Mouse (Mus musculus) midbrain, embryonic 14.5 days (tissue): ENCODE measurements around the gene Tmem156. TPM values are rescaled to one million over a fixed set of nuclear protein-coding genes. Genes with fewer than 3 reads are reported as not detected.

Experiments used
- ATAC-seq: fragments of 200-750 bp; cut with Nextera tagmentation; 2 replicates; pipeline ENCODE4 v1.8.0; 2017; ENCODE audit warnings: moderate number of reproducible peaks, moderate library complexity; ENCODE audit not compliant: low FRiP score, low TSS enrichment
- DNase-seq: peaks from one replicate; pipeline ENCODE4 v3.0.0-alpha.2; 2015
- H3K27ac ChIP-seq: fragments of 300-500 bp; sonication (generic); replicated peaks from 2 replicates; pipeline ENCODE4 v1.5.1; 2014; ENCODE audit warnings: mild to moderate bottlenecking, low read depth, low read length, moderate library complexity
- H3K27me3 ChIP-seq: fragments of 300-500 bp; sonication (generic); 2 replicates; pipeline ENCODE4 v1.6.1; 2014; ENCODE audit warnings: low read length, control low read depth, mixed read lengths; ENCODE audit not compliant: control insufficient read depth, insufficient read depth
- H3K36me3 ChIP-seq: fragments of 300-500 bp; sonication (generic); 2 replicates; pipeline ENCODE4 v1.6.1; 2014; ENCODE audit warnings: low read length, control low read depth; ENCODE audit not compliant: control insufficient read depth, insufficient read depth
- H3K4me1 ChIP-seq: fragments of 300-500 bp; sonication (generic); 2 replicates; pipeline ENCODE4 v1.6.1; 2014; ENCODE audit warnings: mild to moderate bottlenecking, antibody characterized with exemption, low read length, control low read depth; ENCODE audit not compliant: control insufficient read depth, insufficient read depth
- H3K4me2 ChIP-seq: fragments of 300-500 bp; sonication (generic); 2 replicates; pipeline ENCODE4 v1.6.1; 2014; ENCODE audit warnings: mild to moderate bottlenecking, low read length, moderate library complexity
- H3K4me3 ChIP-seq: fragments of 300-500 bp; sonication (generic); replicated peaks from 2 replicates; pipeline ENCODE4 v1.5.1; 2014; ENCODE audit warnings: low read depth, low read length
- H3K9ac ChIP-seq: fragments of 300-500 bp; sonication (generic); replicated peaks from 2 replicates; pipeline ENCODE4 v1.6.1; 2014; ENCODE audit warnings: mild to moderate bottlenecking, low read length, moderate library complexity
- H3K9me3 ChIP-seq: fragments of 300-500 bp; sonication (generic); 2 replicates; pipeline ENCODE4 v1.6.1; 2016; ENCODE audit warnings: low read length, control low read depth, mixed read lengths; ENCODE audit not compliant: control insufficient read depth
- WGBS: fragments of 180-500 bp; shearing (Covaris S2); extraction: QIAGEN DNeasy Blood & Tissue Kit; methylation state at CpG from one replicate; pipeline ENCODE4 v1.1.7; 2014; 5-methylcytosine and 5-hydroxymethylcytosine counted together
- polyA plus RNA-seq: library from polyadenylated mRNA; unstranded; fragments of >200 nt; fragmentation: Nextera tagmentation; extraction: Ambion mirVana; gene quantifications from 2 replicates; pipeline ENCODE4 v1.2.1, GENCODE M21; 2014

The Tmem156 gene
- polyA plus RNA-seq, 1 experiment from 2014 or later: not detected

DNA sequence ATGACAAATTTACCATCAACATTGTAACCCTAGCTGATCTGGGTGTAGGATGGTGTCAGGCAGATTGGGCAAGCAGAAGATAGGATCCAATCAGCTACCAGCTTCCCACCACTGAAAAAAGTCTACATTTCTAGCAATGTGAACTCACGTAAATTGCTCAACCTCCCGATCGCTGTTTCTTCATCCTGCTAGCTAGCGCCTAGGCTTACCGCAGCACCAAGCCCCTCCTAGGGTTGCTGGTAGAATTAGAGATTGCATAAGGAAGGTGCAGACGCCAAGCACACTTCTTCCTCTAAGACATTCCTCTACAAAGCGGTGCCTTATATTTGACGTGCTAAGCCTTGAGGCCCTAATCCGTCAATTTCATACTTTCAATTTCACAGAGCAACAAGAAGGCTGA lies 53.6 kb downstream of the Tmem156 start:
- no peak overlapping the region for H3K27ac ChIP-seq
- ATAC-seq (no peak), DNase-seq (no peak)
- no peaks in the 10 kb centered on the region for H3K4me1 ChIP-seq
- H3K4me2 ChIP-seq: no peak overlapping the region
- H3K36me3 ChIP-seq: no peaks in the 10 kb centered on the region
- WGBS: 79% methylated on average over 9 of the region's 9 CpGs
- no peak overlapping the region for H3K4me3 ChIP-seq
- no peaks in the 10 kb centered on the region for H3K27me3 ChIP-seq
- no peaks in the 10 kb centered on the region for H3K9me3 ChIP-seq
- no peak overlapping the region for H3K9ac ChIP-seq

- no peaks in the 10 kb centered on the region for H3K27me3 ChIP-seq
- H3K4me1 ChIP-seq: no peaks in the 10 kb centered on the region
- no peak overlapping the region for H3K27ac ChIP-seq
- no peaks in the 10 kb centered on the region for H3K36me3 ChIP-seq
- no peak overlapping the region for H3K4me2 ChIP-seq
- 68% methylated on average over 13 of the region's 13 CpGs for WGBS
- peak; percentile 55 for DNase-seq
- H3K9ac ChIP-seq: no peak overlapping the region
- H3K4me3 ChIP-seq: no peak overlapping the region
- H3K9me3 ChIP-seq: no peaks in the 10 kb centered on the region
- peak; percentile 34; the same call in 1 of the 2 replicates for ATAC-seq
Measured at GRCm38 (mm10) chr5:65036597-65036996, 55.3 kb downstream of the Tmem156 start.

DNA sequence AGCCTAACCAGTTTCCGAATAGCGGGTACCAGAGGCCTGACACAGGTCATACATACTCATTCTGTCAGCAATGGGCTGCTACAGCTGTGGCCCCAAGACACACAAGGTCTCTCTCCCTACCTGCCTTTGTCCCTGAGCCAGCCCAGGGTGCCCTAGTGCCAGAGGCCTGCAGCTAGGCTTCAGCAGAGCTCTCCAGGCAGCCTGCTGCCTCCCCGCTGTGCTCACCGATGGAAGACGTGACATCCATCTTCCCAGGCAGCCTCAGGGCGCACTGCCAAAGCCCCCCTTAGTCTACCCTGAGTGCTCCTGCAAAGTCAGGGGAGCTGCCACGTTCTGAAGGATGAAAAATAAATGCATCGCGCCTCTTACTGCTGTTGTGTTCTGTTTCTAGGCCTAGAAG lies 63.9 kb downstream of the Tmem156 start:
- no peaks in the 10 kb centered on the region for H3K27me3 ChIP-seq
- no peak overlapping the region for H3K9ac ChIP-seq
- 36% methylated on average over 9 of the region's 9 CpGs for WGBS
- no peak overlapping the region for H3K4me2 ChIP-seq
- H3K27ac ChIP-seq: peak overlapping the region; percentile 68
- no peaks in the 10 kb centered on the region for H3K9me3 ChIP-seq
- DNase-seq: peak; percentile 55
- ATAC-seq: no peak
- no peaks in the 10 kb centered on the region for H3K4me1 ChIP-seq
- no peaks in the 10 kb centered on the region for H3K36me3 ChIP-seq
- no peak overlapping the region for H3K4me3 ChIP-seq

GRCm38 (mm10) chr5:65026776-65027175 lies 65.2 kb downstream of the Tmem156 start:
- H3K4me1 ChIP-seq: no peaks in the 10 kb centered on the region
- 79% methylated on average over 9 of the region's 9 CpGs for WGBS
- H3K9ac ChIP-seq: no peak overlapping the region
- no peak overlapping the region for H3K27ac ChIP-seq
- no peak overlapping the region for H3K4me3 ChIP-seq
- no peaks in the 10 kb centered on the region for H3K9me3 ChIP-seq
- ATAC-seq (no peak), DNase-seq (no peak)
- H3K4me2 ChIP-seq: no peak overlapping the region
- no peaks in the 10 kb centered on the region for H3K36me3 ChIP-seq
- no peaks in the 10 kb centered on the region for H3K27me3 ChIP-seq

DNA sequence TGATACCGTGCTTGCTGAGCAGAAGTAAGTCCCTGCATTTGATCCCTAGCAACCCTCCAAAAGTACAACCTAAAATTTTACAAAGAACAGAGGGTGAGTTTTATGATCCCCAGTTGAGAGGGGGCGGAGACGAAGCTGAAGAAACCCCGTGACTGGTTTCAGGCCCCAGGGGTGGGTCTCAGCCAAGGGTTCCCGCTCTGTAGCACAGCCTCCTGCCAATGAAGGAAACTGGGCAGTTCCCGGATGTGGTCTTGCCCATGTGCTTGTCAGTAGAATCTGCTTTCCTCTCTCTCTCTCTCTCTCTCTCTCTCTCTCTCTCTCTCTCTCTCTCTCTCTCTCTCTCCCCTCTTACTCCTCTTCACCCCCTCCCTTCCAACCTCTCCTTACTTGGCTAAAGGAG lies 66.0 kb downstream of the Tmem156 start:
- 68% methylated on average over 6 of the region's 6 CpGs for WGBS
- Histone ChIP-seq H3K27ac (no peak overlapping the region), H3K4me1 (no peaks in the 10 kb centered on the region), H3K4me2 (no peak overlapping the region), H3K4me3 (no peak overlapping the region), H3K9me3 (no peaks in the 10 kb centered on the region), H3K36me3 (no peaks in the 10 kb centered on the region), H3K9ac (no peak overlapping the region), H3K27me3 (no peaks in the 10 kb centered on the region)
- DNase-seq (no peak), ATAC-seq (no peak)

DNA sequence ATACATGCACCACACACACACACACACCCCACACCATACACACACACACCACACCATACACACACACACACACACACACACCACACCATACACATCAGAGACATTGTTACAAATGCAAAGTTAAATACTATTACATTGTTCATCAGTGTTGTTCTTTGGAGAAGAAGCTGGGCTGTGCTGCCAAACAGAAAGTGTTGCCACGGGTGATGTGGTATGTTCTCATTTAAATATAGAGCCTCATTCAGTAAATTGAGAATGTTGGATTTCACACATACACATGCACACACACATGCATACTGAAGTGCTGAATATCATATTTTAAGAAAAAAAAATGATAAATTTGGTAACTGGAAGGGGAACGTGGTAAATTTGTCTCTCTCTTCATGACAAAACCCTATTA lies 67.3 kb downstream of the Tmem156 start:
- H3K9me3 ChIP-seq: no peaks in the 10 kb centered on the region
- DNase-seq (no peak), ATAC-seq (no peak)
- H3K4me2 ChIP-seq: no peak overlapping the region
- no peaks in the 10 kb centered on the region for H3K36me3 ChIP-seq
- no peak overlapping the region for H3K4me3 ChIP-seq
- WGBS: 76% methylated on average over 2 of the region's 2 CpGs
- H3K9ac ChIP-seq: no peak overlapping the region
- no peaks in the 10 kb centered on the region for H3K4me1 ChIP-seq
- no peaks in the 10 kb centered on the region for H3K27me3 ChIP-seq
- H3K27ac ChIP-seq: no peak overlapping the region

DNA sequence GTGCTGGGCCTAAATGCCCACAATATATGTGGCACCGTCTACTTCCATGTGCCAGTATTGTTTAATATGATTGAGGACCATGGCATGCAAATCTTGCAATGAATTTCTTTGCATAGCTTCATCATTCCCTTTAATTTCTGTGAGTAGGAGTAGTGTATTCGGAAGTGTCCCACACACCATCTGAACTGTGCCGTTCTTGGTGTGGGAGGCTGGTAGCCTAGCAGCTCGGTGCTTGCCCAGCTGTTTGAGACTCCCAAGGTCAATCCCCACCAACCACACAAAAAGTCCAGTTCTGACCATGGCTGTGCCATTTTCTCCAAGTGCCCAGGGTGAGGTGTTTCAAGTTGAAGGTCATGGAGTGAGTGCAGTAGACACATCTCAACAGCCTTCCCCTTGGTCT lies 69.9 kb downstream of the Tmem156 start:
- no peak overlapping the region for H3K4me3 ChIP-seq
- DNase-seq (no peak), ATAC-seq (no peak)
- WGBS: 96% methylated on average over 4 of the region's 4 CpGs
- no peak overlapping the region for H3K9ac ChIP-seq
- H3K9me3 ChIP-seq: no peaks in the 10 kb centered on the region
- H3K4me1 ChIP-seq: no peaks in the 10 kb centered on the region
- H3K27ac ChIP-seq: no peak overlapping the region
- H3K4me2 ChIP-seq: no peak overlapping the region
- no peaks in the 10 kb centered on the region for H3K27me3 ChIP-seq
- H3K36me3 ChIP-seq: no peaks in the 10 kb centered on the region

DNA sequence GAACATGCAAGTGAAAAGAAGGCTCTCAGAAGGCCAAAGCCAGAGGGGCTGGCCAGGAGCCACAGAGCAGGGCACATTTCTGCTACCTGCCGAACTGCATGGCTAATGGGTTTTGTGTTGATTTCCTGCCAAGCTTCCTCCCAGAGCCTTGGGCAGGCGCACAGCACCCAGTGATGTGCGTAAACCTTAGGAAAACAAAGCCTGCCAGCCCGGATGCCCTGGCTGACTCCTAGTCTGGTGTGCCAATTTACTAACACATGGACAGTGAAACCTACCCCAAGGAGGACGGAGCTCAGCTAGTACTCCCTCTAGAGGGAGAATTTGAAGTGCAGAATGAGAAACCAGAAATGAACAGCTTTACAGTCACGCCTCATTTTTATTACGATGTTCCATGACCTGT lies 72.1 kb downstream of the Tmem156 start:
- Histone ChIP-seq H3K4me3 (no peak overlapping the region), H3K9me3 (no peaks in the 10 kb centered on the region), H3K4me2 (no peak overlapping the region), H3K27ac (peak overlapping the region; percentile 55), H3K4me1 (no peaks in the 10 kb centered on the region), H3K36me3 (no peaks in the 10 kb centered on the region), H3K27me3 (no peaks in the 10 kb centered on the region), H3K9ac (no peak overlapping the region)
- DNase-seq: peak; percentile 69
- ATAC-seq: peak; percentile 62; the same call in 1 of the 2 replicates
- 60% methylated on average over 7 of the region's 7 CpGs for WGBS

DNA sequence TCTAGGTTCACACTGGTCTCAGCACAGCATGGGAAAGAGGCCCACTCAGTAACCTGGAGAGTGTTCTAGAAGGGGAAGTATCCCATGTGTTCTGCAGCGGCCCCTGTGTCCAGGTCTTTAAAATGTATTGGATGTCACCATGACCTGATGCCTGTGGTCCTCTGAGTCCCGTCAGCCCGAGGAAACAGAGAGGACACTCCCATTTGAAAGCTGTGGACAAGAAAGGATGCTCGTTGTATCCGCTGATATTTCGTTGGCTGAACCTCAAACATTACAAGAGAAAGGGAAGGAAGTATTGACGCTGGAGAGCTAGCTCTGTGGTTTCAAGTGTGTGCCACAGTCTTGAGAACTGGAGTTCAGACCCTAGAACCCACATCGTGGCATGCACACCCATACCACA lies 72.8 kb downstream of the Tmem156 start:
- ATAC-seq (no peak), DNase-seq (no peak)
- Histone ChIP-seq H3K4me2 (no peak overlapping the region), H3K36me3 (no peaks in the 10 kb centered on the region), H3K4me3 (no peak overlapping the region), H3K27me3 (no peaks in the 10 kb centered on the region), H3K27ac (no peak overlapping the region), H3K9ac (no peak overlapping the region), H3K9me3 (no peaks in the 10 kb centered on the region), H3K4me1 (no peaks in the 10 kb centered on the region)
- 84% methylated on average over 8 of the region's 8 CpGs for whole genome bisulfite sequencing
